Mouse (Mus musculus): ENCODE data around the gene D430042O09Rik. TPM values are rescaled to one million over a fixed set of nuclear protein-coding genes. Genes with fewer than 3 reads are reported as not detected.

The D430042O09Rik gene
- polyA plus RNA-seq, 1 experiment from 2014 or later, result 11.3 TPM

DNA sequence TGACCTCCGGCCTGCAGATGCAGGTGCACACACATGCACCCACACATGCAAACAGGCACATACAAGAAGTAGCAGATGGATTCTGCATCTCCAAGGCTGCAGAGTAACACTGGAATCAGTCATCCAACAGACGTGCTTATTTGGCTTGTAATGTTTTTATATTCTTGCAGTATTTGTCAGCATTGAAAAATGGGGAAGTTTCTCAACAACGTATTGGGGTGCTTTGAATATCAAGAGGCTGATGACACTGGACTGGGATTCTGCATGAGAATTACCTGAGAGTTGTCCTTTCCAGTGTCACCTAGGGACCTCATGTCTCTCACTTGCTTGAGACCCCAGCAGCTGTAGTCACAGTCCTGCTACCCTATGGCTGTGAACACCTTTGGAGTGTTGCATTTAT, 7.1 kb downstream of the D430042O09Rik start:
- ATAC-seq (ENCODE audit: low FRiP score), result no peak
- no peaks in the 10 kb centered on the region for H3K27me3 ChIP-seq
- no peaks in the 10 kb centered on the region for H3K9me3 ChIP-seq (replicated peaks)
- no peak overlapping the region for H3K4me2 ChIP-seq (replicated peaks)
- H3K36me3 ChIP-seq, result 0 out of 2 replicates have a peak, but pooled peaks cover 4% of the 10 kb centered on the region
- H3K4me3 ChIP-seq, result no peak overlapping the region
- no peak overlapping the region for H3K27ac ChIP-seq
- H3K4me1 ChIP-seq, result 0 out of 2 replicates have a peak, but pooled peaks cover 2% of the 10 kb centered on the region
- WGBS, result 93% methylated on average over 3 of the region's 3 CpGs
- H3K9ac ChIP-seq, result no peak overlapping the region

DNA sequence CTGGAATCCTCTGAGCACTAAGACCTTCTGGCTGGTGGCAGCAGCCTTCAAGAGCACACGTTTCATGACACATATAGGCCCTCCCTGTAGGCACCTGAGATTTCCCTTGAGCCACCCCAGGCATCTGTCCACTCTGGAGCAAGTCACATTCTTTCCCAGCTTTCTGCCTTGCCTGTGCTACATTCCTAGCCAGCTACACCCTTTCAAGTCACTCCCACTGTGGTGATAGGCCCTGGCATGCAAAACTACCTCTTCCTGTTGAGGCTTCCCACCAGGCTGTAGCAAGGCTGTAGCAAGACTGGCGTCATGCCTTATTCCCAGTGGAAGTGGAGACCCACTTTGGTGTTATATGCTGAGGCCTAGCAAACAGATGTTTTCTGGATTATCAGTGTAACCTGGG, 9.0 kb downstream of the D430042O09Rik start:
- H3K27ac ChIP-seq, result no peak overlapping the region
- H3K4me1 ChIP-seq, result 0 out of 2 replicates have a peak, but pooled peaks cover 2% of the 10 kb centered on the region
- no peak for ATAC-seq (ENCODE audit: low FRiP score)
- H3K4me2 ChIP-seq (replicated peaks), result no peak overlapping the region
- 0 out of 2 replicates have a peak, but pooled peaks cover 4% of the 10 kb centered on the region for H3K36me3 ChIP-seq
- WGBS, result 65% methylated on average over 2 of the region's 2 CpGs
- H3K27me3 ChIP-seq, result no peaks in the 10 kb centered on the region
- no peaks in the 10 kb centered on the region for H3K9me3 ChIP-seq (replicated peaks)
- no peak overlapping the region for H3K9ac ChIP-seq
- no peak overlapping the region for H3K4me3 ChIP-seq

DNA sequence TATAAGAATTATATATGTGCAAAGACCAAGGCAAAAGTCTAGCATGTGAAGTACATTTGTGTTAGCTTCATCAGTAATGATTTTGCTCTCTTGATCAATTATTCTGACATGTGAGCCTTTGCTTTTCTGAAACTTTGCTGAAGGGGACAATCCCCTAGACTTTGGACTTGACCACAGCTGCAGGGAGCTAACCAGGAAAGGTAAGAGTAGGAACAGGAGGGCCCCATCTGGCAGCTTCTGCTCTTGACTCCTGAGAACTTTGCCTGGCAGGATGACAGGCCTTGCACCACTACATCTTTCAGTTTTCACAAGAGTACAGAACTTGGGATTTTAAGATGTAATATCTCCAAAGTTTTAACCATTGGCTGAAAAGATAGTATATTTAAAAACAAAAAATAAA, 9.9 kb downstream of the D430042O09Rik start:
- H3K9ac ChIP-seq, result no peak overlapping the region
- no peak for ATAC-seq (ENCODE audit: low FRiP score)
- H3K27me3 ChIP-seq, result no peaks in the 10 kb centered on the region
- no peak overlapping the region for H3K4me2 ChIP-seq (replicated peaks)
- no peak overlapping the region for H3K27ac ChIP-seq
- H3K36me3 ChIP-seq, result 0 out of 2 replicates have a peak, but pooled peaks cover 4% of the 10 kb centered on the region
- H3K9me3 ChIP-seq (replicated peaks), result no peaks in the 10 kb centered on the region
- 0 out of 2 replicates have a peak, but pooled peaks cover 2% of the 10 kb centered on the region for H3K4me1 ChIP-seq
- no peak overlapping the region for H3K4me3 ChIP-seq

DNA sequence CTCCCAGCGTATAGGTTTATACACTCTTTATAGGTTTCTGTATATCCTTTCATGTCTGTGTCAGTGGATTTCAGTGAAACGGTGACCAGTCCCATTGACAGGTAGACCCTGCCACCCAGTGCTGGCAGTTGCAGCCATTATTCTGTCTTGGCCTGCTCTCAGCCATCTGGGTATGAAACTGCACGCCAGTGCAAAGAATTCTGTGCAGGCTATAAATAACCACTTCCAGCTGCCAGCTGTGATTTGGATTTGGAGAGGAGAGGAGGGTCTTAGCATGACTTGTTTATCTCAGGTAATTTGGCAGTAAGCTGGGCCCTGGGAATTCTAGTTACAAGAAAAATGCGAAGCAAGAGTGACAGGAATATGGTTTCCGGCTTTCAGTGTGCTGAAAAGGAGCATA, 12.7 kb downstream of the D430042O09Rik start:
- Histone ChIP-seq H3K36me3 (0 out of 2 replicates have a peak, but pooled peaks cover 3% of the 10 kb centered on the region), H3K27me3 (no peaks in the 10 kb centered on the region), H3K4me3 (no peak overlapping the region), H3K4me2 (replicated peaks) (no peak overlapping the region), H3K9ac (no peak overlapping the region), H3K27ac (no peak overlapping the region), H3K4me1 (0 out of 2 replicates have a peak, but pooled peaks cover 2% of the 10 kb centered on the region), H3K9me3 (replicated peaks) (no peaks in the 10 kb centered on the region)
- 79% methylated on average over 5 of the region's 5 CpGs for WGBS
- no peak for ATAC-seq (ENCODE audit: low FRiP score)

DNA sequence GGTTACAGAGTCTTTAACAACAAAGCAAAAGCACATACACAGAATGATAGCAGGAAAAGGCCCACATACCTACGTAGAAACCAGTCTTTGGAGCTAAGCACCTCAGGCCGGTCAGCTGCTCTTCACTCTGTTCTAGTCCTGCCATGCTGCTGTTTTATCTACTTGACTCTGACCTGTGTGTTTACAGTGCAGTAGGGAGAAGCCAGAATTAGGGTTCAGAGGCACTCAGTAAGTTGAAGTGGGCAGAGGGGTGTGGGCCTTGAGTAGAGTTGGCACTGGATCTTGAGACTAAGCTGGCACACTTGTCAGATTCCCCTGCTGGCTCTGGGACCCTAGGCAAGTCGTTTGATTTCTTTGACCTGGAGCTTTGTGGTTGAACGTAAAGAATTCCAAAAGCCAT, 13.3 kb downstream of the D430042O09Rik start:
- Histone ChIP-seq H3K27ac (no peak overlapping the region), H3K4me1 (0 out of 2 replicates have a peak, but pooled peaks cover 2% of the 10 kb centered on the region), H3K36me3 (no peaks in the 10 kb centered on the region), H3K9ac (no peak overlapping the region), H3K9me3 (replicated peaks) (no peaks in the 10 kb centered on the region), H3K27me3 (no peaks in the 10 kb centered on the region), H3K4me2 (replicated peaks) (no peak overlapping the region), H3K4me3 (no peak overlapping the region)
- 86% methylated on average over 4 of the region's 4 CpGs for WGBS
- ATAC-seq (ENCODE audit: low FRiP score), result no peak

DNA sequence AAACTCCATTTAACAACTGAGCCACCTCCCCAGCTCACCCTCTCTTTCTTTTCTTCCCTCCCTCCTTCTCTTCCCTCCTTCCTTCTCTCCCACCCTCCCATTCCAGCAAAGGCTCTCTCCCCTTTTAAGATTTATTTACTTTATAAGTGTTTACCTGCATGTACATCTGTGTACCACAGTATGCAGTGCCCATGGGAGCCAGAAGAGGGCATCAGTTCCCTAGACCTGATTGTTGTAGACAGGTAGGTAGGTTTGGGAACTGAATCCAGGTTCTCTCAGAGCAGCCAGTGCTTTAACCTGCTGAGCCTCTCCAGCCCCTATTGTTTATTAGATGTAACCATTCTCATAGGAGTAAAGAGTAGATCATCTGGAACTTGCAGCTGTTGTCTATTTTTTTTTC, 14.4 kb downstream of the D430042O09Rik start:
- Histone ChIP-seq H3K4me3 (no peak overlapping the region), H3K9me3 (replicated peaks) (no peaks in the 10 kb centered on the region), H3K4me2 (replicated peaks) (no peak overlapping the region), H3K27me3 (no peaks in the 10 kb centered on the region), H3K9ac (no peak overlapping the region), H3K4me1 (no peaks in the 10 kb centered on the region), H3K27ac (no peak overlapping the region), H3K36me3 (no peaks in the 10 kb centered on the region)
- no peak for ATAC-seq (ENCODE audit: low FRiP score)

DNA sequence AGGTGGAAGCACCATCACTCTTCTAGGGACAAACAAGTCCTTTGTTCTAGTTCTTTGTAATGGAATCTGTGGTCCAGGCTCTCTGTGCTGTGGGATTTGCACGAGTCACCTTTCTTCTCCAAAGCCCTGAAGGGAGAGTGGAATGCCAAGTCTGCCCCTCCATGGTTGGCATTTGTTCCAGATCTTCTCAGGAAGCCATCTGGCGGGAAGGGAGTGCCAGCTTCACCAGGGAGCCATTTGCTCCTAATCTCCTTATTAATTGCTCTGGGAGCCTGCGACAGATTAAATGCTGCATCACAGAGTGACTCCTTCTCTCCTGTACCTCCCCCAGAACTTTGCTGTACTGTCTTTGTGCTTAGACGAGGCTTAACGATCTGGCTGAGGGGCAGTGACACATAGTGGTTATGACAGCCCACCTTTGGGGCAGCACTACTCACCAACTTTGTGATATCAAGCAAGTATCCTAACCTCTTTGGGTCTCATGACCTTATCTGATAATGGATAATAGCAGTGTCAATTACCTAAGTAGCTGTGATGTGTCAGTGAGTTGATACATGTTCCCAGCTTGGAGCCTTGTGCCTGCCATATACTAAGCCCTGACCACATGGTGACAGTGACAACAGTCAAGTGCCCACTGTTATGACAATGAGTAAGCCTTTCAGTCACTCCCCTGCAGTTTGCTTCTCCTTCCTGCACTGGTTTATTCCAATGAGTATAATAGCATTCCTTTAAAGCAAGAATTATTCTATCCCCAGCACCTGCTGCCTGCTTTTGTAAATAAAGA, 15.7 kb downstream of the D430042O09Rik start:
- Histone ChIP-seq H3K9me3 (replicated peaks) (no peaks in the 10 kb centered on the region), H3K36me3 (no peaks in the 10 kb centered on the region), H3K27ac (no peak overlapping the region), H3K4me2 (replicated peaks) (no peak overlapping the region), H3K27me3 (no peaks in the 10 kb centered on the region), H3K9ac (no peak overlapping the region), H3K4me1 (no peaks in the 10 kb centered on the region), H3K4me3 (no peak overlapping the region)
- ATAC-seq (ENCODE audit: low FRiP score), result no peak
- 62% methylated on average over 5 of the region's 5 CpGs for WGBS

DNA sequence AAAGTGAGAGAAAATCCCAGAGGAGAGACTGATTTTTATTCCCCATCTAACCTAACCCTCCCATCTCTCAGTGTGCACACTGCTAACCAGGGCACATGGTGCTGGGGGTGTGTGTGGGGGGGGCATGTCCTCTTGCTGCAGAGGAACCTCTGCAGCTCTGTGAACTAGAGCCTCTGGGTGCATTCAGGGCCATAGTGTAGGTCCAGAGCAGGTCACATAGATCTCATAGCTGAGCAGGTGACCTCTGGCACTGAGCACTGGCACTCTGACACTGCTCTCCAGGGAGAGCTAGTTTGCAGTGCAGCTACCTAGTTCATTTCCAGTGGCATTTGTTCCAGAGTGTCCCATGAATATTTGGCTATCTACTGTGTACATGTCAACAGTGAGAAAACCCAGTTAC, 24.0 kb downstream of the D430042O09Rik start:
- Histone ChIP-seq H3K4me1 (peaks cover 7% of the 10 kb centered on the region; the same call in 1 of the 2 replicates), H3K9me3 (replicated peaks) (no peaks in the 10 kb centered on the region), H3K27me3 (no peaks in the 10 kb centered on the region), H3K4me3 (no peak overlapping the region), H3K36me3 (no peaks in the 10 kb centered on the region), H3K27ac (no peak overlapping the region), H3K9ac (no peak overlapping the region), H3K4me2 (replicated peaks) (no peak overlapping the region)
- no peak for ATAC-seq (ENCODE audit: low FRiP score)

DNA sequence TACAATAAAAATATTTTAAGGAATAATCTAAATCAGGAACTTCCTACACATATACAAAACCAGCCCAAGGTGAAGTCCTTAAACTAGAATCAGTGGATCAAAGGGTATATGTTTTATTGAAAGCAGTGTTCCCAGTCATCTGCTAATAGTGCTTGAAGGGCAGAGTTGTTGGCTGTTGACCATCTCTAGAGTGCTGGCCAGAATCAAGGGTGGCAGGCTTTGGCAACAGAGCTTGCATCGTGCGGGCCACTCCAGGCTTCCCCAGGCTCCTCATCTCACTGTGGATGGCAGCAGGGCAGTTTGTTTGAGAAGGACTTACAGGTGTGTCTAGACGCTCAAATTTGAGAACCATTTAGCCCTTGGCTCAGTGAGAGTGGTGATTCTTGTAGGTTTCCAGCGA, 26.1 kb downstream of the D430042O09Rik start:
- Histone ChIP-seq H3K4me3 (no peak overlapping the region), H3K9me3 (replicated peaks) (no peaks in the 10 kb centered on the region), H3K4me1 (peaks cover 7% of the 10 kb centered on the region; the same call in 1 of the 2 replicates), H3K27me3 (no peaks in the 10 kb centered on the region), H3K9ac (no peak overlapping the region), H3K27ac (no peak overlapping the region), H3K4me2 (replicated peaks) (no peak overlapping the region), H3K36me3 (no peaks in the 10 kb centered on the region)
- ATAC-seq (ENCODE audit: low FRiP score), result no peak
- 91% methylated on average over 4 of the region's 4 CpGs for whole genome bisulfite sequencing

DNA sequence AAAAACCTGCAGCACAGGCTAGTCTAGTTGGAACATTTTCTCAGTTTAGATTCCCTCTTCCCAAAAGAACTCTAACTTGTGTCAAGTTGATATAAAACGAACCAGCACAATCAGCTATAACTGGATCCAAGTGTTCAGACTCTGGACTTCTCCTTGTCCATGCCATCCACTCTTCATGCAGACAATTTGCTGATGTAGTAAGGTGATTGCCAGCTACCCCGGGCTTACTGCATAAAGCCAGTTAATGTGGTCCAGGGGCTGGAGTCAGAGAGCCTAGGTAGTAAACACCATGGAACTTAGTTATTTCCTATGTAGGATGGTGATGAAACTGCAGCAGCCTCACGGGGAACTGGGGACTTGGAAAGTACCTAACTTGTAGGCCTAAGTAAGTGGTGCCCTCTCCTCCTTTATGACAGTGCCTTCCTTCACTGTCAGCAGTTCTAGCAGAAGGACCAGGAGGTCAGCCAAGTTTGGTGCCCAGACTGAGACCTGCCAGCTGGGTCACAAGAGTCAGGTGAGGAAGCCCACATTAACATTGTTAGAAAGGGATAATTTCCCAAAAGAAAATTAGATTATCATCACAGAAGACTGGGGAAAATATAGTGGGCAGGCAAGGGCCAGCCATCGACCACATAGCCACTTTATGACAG, 28.8 kb downstream of the D430042O09Rik start:
- WGBS, result 85% methylated on average over 4 of the region's 4 CpGs
- no peak overlapping the region for H3K27ac ChIP-seq
- ATAC-seq (ENCODE audit: low FRiP score), result no peak
- no peak overlapping the region for H3K4me2 ChIP-seq (replicated peaks)
- H3K27me3 ChIP-seq, result no peaks in the 10 kb centered on the region
- no peak overlapping the region for H3K4me3 ChIP-seq
- H3K36me3 ChIP-seq, result no peaks in the 10 kb centered on the region
- no peak overlapping the region for H3K9ac ChIP-seq
- H3K9me3 ChIP-seq (replicated peaks), result no peaks in the 10 kb centered on the region
- H3K4me1 ChIP-seq, result peaks cover 2% of the 10 kb centered on the region; the same call in 1 of the 2 replicates

DNA sequence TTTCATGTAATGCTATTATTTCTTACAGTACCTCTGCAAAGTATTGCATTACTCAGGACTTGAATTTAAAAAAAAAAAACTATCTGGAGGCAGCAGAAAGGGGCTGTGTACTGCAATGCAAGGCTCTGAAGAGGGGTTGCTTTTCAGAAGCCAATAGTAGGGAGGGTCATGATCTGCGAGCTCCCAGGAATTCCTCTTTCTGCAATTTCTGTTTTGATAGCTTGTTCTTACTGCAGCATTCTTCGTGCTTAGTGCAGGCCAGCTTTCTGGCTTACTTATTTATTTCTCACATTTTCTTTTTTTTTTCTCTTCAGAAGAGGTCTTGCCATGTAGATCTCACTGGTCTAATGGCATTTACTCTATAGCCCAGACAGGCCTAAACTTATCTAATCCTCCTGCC, 32.8 kb downstream of the D430042O09Rik start:
- Histone ChIP-seq H3K36me3 (no peaks in the 10 kb centered on the region), H3K9me3 (replicated peaks) (no peaks in the 10 kb centered on the region), H3K4me2 (replicated peaks) (no peak overlapping the region), H3K27ac (no peak overlapping the region), H3K4me3 (no peak overlapping the region), H3K27me3 (no peaks in the 10 kb centered on the region), H3K4me1 (peaks cover 2% of the 10 kb centered on the region; the same call in 1 of the 2 replicates), H3K9ac (no peak overlapping the region)
- ATAC-seq (ENCODE audit: low FRiP score), result no peak
- WGBS, result 84% methylated on average over 2 of the region's 2 CpGs

DNA sequence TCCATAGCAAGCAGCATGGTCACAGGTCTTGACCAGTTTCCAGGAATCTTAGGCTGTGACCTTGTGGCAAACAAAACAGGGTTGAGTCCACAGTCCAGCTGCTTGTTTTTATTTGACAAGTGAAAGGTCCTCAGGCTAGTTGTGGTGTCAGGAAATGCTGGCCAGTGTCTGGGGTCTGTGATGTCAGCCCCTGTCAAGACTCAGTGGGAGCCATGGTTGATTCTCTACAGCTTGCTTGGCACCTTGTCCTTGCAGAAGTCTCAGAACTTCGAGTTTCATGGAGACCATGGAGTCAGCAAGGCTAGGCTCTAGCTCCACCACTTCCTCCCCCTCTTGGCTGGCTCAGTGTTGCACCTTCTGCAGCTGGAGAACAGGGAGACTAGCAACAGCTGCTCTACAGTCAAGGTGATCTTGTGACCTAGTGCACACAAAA, 33.6 kb downstream of the D430042O09Rik start:
- Histone ChIP-seq H3K36me3 (no peaks in the 10 kb centered on the region), H3K9me3 (replicated peaks) (no peaks in the 10 kb centered on the region), H3K27ac (no peak overlapping the region), H3K4me2 (replicated peaks) (no peak overlapping the region), H3K4me1 (peaks cover 2% of the 10 kb centered on the region; the same call in 1 of the 2 replicates), H3K27me3 (no peaks in the 10 kb centered on the region; the same call in 1 of the 2 replicates), H3K9ac (no peak overlapping the region), H3K4me3 (no peak overlapping the region)
- 69% methylated on average over 1 of the region's 1 CpGs for WGBS
- ATAC-seq (ENCODE audit: low FRiP score), result no peak

Measured in hindbrain, embryonic 12.5 days (tissue).